Mouse (Mus musculus) MEL (cell line): Measurements from ENCODE around the gene Nfe2l2. TPM values are rescaled to one million over a fixed set of nuclear protein-coding genes. Genes with fewer than 3 reads are reported as not detected.

Experiments used
- DNase-seq: peaks from one replicate; pipeline ENCODE4 v3.0.0; 2011; ENCODE audit warnings: low read depth, low spot score
- H3K27ac ChIP-seq: 2 replicates; pipeline ENCODE4 v1.5.1; 2012; ENCODE audit warnings: low read depth, mild to moderate bottlenecking, control low read depth, low read length, moderate library complexity; ENCODE audit not compliant: control insufficient read depth
- H3K27me3 ChIP-seq, 2 experiments: fragments of 150-350 bp in 1 of 2; sonication (generic) in 1 of 2; 2 replicates each; pipeline ENCODE4 v1.6.1; 2012; ENCODE audit warnings: low read length in 2 of 2, mild to moderate bottlenecking in 2 of 2, improper control_type of control experiment in 1 of 2, moderate library complexity in 1 of 2; ENCODE audit not compliant: insufficient read depth in 2 of 2, control insufficient read depth in 1 of 2
- H3K36me3 ChIP-seq, 2 experiments: 2 replicates each; pipeline ENCODE4 v1.6.1; 2012 to 2014; ENCODE audit warnings: low read length in 2 of 2, improper control_type of control experiment in 1 of 2, inconsistent platforms in 1 of 2, mild to moderate bottlenecking in 1 of 2; ENCODE audit not compliant: insufficient read depth in 2 of 2, control insufficient read depth in 1 of 2
- H3K4me1 ChIP-seq, 2 experiments: fragments of 150-350 bp in 1 of 2; sonication (generic) in 1 of 2; 2 replicates each; pipeline ENCODE4 v1.6.1; 2012; ENCODE audit warnings: low read length in 2 of 2, improper control_type of control experiment in 1 of 2, mild to moderate bottlenecking in 1 of 2; ENCODE audit not compliant: insufficient read depth in 2 of 2, control insufficient read depth in 1 of 2
- H3K4me3 ChIP-seq, 2 experiments: fragments of 150-350 bp in 1 of 2; sonication (generic) in 1 of 2; 2 replicates each; pipeline ENCODE4 v1.5.1; 2012; ENCODE audit warnings: low read depth in 2 of 2, low read length in 2 of 2, mild to moderate bottlenecking in 2 of 2, moderate library complexity in 2 of 2, control low read depth in 1 of 2, improper control_type of control experiment in 1 of 2; ENCODE audit not compliant: control insufficient read depth in 1 of 2, insufficient read depth in 1 of 2
- H3K79me2 ChIP-seq: 2 replicates; pipeline ENCODE4 v1.6.1; 2012; ENCODE audit warnings: mild to moderate bottlenecking, low read length, moderate library complexity; ENCODE audit not compliant: control insufficient read depth, poor library complexity, insufficient read depth
- H3K9ac ChIP-seq: 2 replicates; pipeline ENCODE4 v1.6.1; 2012; ENCODE audit warnings: low read depth, mild to moderate bottlenecking, control low read depth, low read length, moderate library complexity; ENCODE audit not compliant: control insufficient read depth, poor library complexity, severe bottlenecking
- H3K9me3 ChIP-seq: fragments of 150-350 bp; sonication (generic); replicated peaks from 2 replicates; pipeline ENCODE4 v1.6.1; 2012; ENCODE audit warnings: mild to moderate bottlenecking, low read length, improper control_type of control experiment, moderate library complexity; ENCODE audit not compliant: insufficient read depth
- BHLHE40 ChIP-seq: IDR thresholded peaks from 2 replicates; pipeline ENCODE4 v1.6.1; 2012; ENCODE audit warnings: low read depth, mild to moderate bottlenecking, inconsistent platforms, low read length, improper control_type of control experiment, borderline replicate concordance
- CHD1 ChIP-seq: IDR thresholded peaks from 2 replicates; pipeline ENCODE4 v1.6.1; 2012; ENCODE audit warnings: low read depth, mild to moderate bottlenecking, inconsistent platforms, low read length, improper control_type of control experiment
- E2F4 ChIP-seq: IDR thresholded peaks from 2 replicates; pipeline ENCODE4 v1.6.1; 2011; ENCODE audit warnings: low read depth, low read length, improper control_type of control experiment, borderline replicate concordance
- EP300 ChIP-seq, 2 experiments: IDR thresholded peaks; 2 replicates each; pipeline ENCODE4 v1.6.1; 2011; ENCODE audit warnings: improper control_type of control experiment in 2 of 2, low read length in 2 of 2, low read depth in 1 of 2, mild to moderate bottlenecking in 1 of 2
- ETS1 ChIP-seq: IDR thresholded peaks from 2 replicates; pipeline ENCODE4 v1.6.1; 2012; ENCODE audit warnings: low read depth, mild to moderate bottlenecking, inconsistent platforms, low read length, improper control_type of control experiment, moderate library complexity
- GABPA ChIP-seq: IDR thresholded peaks from 2 replicates; pipeline ENCODE4 v1.6.1; 2012; ENCODE audit warnings: low read depth, mild to moderate bottlenecking, inconsistent platforms, low read length, improper control_type of control experiment, moderate library complexity
- JUND ChIP-seq: IDR thresholded peaks from 2 replicates; pipeline ENCODE4 v1.6.1; 2011; ENCODE audit warnings: low read depth, mild to moderate bottlenecking, improper control_type of control experiment, low read length
- MAFK ChIP-seq: IDR thresholded peaks from 2 replicates; pipeline ENCODE4 v1.6.1; 2011; ENCODE audit warnings: low read depth, mild to moderate bottlenecking, low read length, improper control_type of control experiment, borderline replicate concordance
- MAX ChIP-seq: IDR thresholded peaks from 2 replicates; pipeline ENCODE4 v1.6.1; 2011; ENCODE audit warnings: low read length, improper control_type of control experiment
- MEF2A ChIP-seq: IDR thresholded peaks from 2 replicates; pipeline ENCODE4 v1.6.1; 2014; ENCODE audit warnings: low read depth, mild to moderate bottlenecking, inconsistent platforms, low read length, improper control_type of control experiment; ENCODE audit not compliant: poor library complexity, insufficient replicate concordance, severe bottlenecking; ENCODE audit errors: extremely low read depth
- MYB ChIP-seq: IDR thresholded peaks from 2 replicates; pipeline ENCODE4 v1.6.1; 2011; ENCODE audit warnings: mild to moderate bottlenecking, low read depth, low read length, improper control_type of control experiment
- NRF1 ChIP-seq: IDR thresholded peaks from 2 replicates; pipeline ENCODE4 v1.6.1; 2014; ENCODE audit warnings: low read depth, mild to moderate bottlenecking, inconsistent platforms, low read length, improper control_type of control experiment, moderate library complexity; ENCODE audit not compliant: poor library complexity, insufficient read depth, severe bottlenecking
- POLR2AphosphoS2 ChIP-seq: IDR thresholded peaks from 2 replicates; pipeline ENCODE4 v1.6.1; 2011; ENCODE audit warnings: low read length, improper control_type of control experiment
- POLR2AphosphoS5 ChIP-seq: IDR thresholded peaks from 2 replicates; pipeline ENCODE4 v1.6.1; 2012; ENCODE audit warnings: low read depth, borderline replicate concordance, mild to moderate bottlenecking, inconsistent platforms, low read length, moderate library complexity, mixed read lengths
- RCOR1 ChIP-seq: IDR thresholded peaks from 2 replicates; pipeline ENCODE4 v1.6.1; 2012; ENCODE audit warnings: low read depth, mild to moderate bottlenecking, inconsistent platforms, low read length, improper control_type of control experiment
- TAL1 ChIP-seq: IDR thresholded peaks from 2 replicates; pipeline ENCODE4 v1.6.1; 2012; ENCODE audit warnings: mild to moderate bottlenecking, inconsistent platforms, low read length, moderate library complexity, mixed read lengths
- TCF12 ChIP-seq: IDR thresholded peaks from 2 replicates; pipeline ENCODE4 v1.6.1; 2014; ENCODE audit warnings: low read depth, mild to moderate bottlenecking, inconsistent platforms, low read length, improper control_type of control experiment, moderate library complexity
- ZNF384 ChIP-seq: IDR thresholded peaks from 2 replicates; pipeline ENCODE4 v1.6.1; 2012; ENCODE audit warnings: low read depth, mild to moderate bottlenecking, inconsistent platforms, low read length, improper control_type of control experiment
- polyA plus RNA-seq, 2 experiments: library from polyadenylated mRNA; stranded (reverse) in 1 of 2; unstranded in 1 of 2; fragments of >175 nt in 1 of 2; fragments of >200 nt in 1 of 2; gene quantifications; 2 replicates each; pipeline versions ENCODE4 v1.2.1 to v1.2.4; 2012; ENCODE audit warnings: low replicate concordance in 2 of 2, low read depth in 1 of 2; ENCODE audit not compliant: insufficient read length in 2 of 2, insufficient read depth in 1 of 2, missing spikeins in 1 of 2
- total RNA-seq: library from RNA; depleted of rRNA; stranded (reverse); fragments of 300-350 nt; gene quantifications from 2 replicates; pipeline ENCODE4 v1.2.3, GENCODE M21; 2012

The Nfe2l2 gene
- total and polyA plus RNA-seq, 3 experiments: 42.1 to 59.1 TPM; not detected in 1

GRCm38 (mm10) chr2:75714766-75715165, 10.3 kb upstream of the Nfe2l2 start:
- H3K79me2 ChIP-seq: no peaks in the 10 kb centered on the region
- TF ChIP-seq MAX (no peak), CHD1 (no peak), MEF2A (no peak), ETS1 (no peak)
- TF ChIP-seq, all 39 proteins: peak for 0
- H3K4me1 ChIP-seq: no peaks in the 10 kb centered on the region

DNA sequence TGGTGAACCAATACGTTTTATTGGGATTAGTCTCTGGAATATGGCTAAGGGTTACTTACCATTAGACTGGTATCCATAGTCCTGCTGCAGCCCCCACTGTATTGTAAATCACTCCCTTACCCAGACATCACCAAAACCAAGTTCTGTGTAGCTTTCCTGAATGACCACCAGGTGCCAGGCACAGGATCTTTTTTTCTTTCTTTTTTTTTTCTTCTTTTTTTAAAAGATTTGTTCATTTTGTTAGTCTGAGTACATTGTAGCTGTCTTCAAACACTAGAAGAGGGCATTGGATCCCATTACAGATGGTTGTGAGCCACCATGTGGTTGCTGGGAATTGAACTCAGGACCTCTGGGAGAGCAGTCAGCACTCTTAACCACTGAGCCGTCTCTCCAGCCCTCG, 8.6 kb upstream of the Nfe2l2 start:
- no peak overlapping the region for H3K9ac ChIP-seq
- TF ChIP-seq ZNF384 (no peak), TCF12 (no peak), MYB (no peak), MAFK (no peak), NRF1 (no peak), ETS1 (no peak), E2F4 (no peak), BHLHE40 (no peak), MEF2A (no peak), RCOR1 (no peak), POLR2AphosphoS2 (no peak), POLR2AphosphoS5 (no peak), GABPA (no peak), JUND (no peak), EP300 (IDR thresholded peaks at IDR 0.05; ENCODE audit: low read depth in 1 of 2, low read length in 2 of 2) (no peak), TAL1 (no peak), MAX (no peak)
- H3K4me1 ChIP-seq: no peaks in the 10 kb centered on the region
- H3K9me3 ChIP-seq: no peaks in the 10 kb centered on the region
- H3K79me2 ChIP-seq: no peaks in the 10 kb centered on the region
- no peak overlapping the region for H3K27ac ChIP-seq
- H3K4me3 ChIP-seq: no peak overlapping the region
- DNase-seq: no peak
- H3K27me3 ChIP-seq: peaks cover 5 to 8% of the 10 kb centered on the region in 2 experiments; a peak in 3 of 4 replicates
- no peaks in the 10 kb centered on the region for H3K36me3 ChIP-seq

More at GRCm38 (mm10) chr2:75714766-75715165, 10.3 kb upstream of the Nfe2l2 start:
- no peak overlapping the region for H3K9ac ChIP-seq
- H3K27me3 ChIP-seq: peaks cover 5 to 11% of the 10 kb centered on the region in 2 experiments
- no peak overlapping the region for H3K27ac ChIP-seq
- no peak for DNase-seq
- no peaks in the 10 kb centered on the region for H3K36me3 ChIP-seq
- H3K4me3 ChIP-seq: no peak overlapping the region
- H3K9me3 ChIP-seq: no peaks in the 10 kb centered on the region
